Mouse (Mus musculus) adrenal gland, adult 2 months (tissue): ENCODE data around the gene Capn9. TPM values are rescaled to one million over a fixed set of nuclear protein-coding genes. Genes with fewer than 3 reads are reported as not detected.
A peak's percentile ranks its signal among the peaks of the same experiment; 100 is the strongest.

Experiments
- DNase-seq: peaks from one replicate; pipeline ENCODE4 v3.0.0; 2021
- long read RNA-seq: library from polyadenylated mRNA; stranded (forward); transcript quantifications from one replicate; pipeline ENCODE4 v2.0.0, GENCODE M21; 2021
- polyA plus RNA-seq: library from polyadenylated mRNA; depleted of rRNA; stranded (reverse); fragments of >200 nt; gene quantifications from 2 replicates; pipeline ENCODE4 v1.2.3, GENCODE M21; 2012; rRNA removed
- total RNA-seq, 2 experiments: library from RNA; stranded (reverse); gene quantifications; 2 replicates each; pipeline ENCODE4 v1.2.3; 2021

The Capn9 gene
- total RNA-seq (under 1 TPM in 1 of 2 experiments, not detected in 1; 0.26 TPM), polyA plus RNA-seq (0.11 and 0.12 TPM in 2 replicates)
- long read RNA-seq: 0 reads

DNA sequence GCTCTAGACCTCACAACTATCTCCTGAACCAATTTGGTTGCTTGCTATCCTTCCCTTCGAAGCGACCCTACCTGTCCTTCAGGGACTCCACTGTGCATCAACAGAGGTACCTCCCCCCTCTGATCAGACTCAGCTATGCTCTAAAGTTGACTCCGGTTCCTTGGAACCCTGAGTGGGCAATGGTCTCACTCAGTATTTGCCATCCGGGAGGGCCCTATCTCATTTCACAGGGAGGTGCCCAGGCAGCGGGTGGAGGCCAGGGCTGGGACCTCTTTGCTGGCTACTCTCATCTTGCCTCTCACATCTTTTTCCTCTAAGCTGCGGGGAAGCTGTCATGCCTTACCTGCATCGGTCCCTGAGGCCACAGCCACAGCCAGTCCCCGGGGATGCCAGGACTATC, at the start of gene Capn9:
Gene Capn9, plus strand, starts transcription at position 301 of the 400 bp plus-strand sequence.
- no peak for DNase-seq

DNA sequence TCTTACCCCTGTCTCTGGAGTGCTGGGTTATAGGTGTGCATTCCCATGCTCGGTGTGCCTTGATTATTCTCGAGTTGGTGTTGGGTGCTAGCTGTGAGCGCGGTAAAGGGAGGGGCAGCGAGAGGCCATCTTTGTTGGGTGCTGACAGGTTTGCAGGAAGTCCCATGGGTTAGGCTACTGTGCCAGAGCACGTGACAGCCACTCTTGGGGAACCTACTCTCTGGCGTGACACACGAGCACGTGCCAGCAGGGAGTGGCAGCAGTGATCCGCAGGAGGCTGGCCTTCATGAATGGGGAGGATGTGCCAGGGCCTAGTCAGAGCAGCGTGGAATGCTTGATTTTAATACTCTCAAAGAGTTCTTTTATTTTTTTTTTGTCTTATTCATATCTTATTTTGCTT, 49.6 kb upstream of the Capn9 start:
- peak; percentile 9 for DNase-seq

DNA sequence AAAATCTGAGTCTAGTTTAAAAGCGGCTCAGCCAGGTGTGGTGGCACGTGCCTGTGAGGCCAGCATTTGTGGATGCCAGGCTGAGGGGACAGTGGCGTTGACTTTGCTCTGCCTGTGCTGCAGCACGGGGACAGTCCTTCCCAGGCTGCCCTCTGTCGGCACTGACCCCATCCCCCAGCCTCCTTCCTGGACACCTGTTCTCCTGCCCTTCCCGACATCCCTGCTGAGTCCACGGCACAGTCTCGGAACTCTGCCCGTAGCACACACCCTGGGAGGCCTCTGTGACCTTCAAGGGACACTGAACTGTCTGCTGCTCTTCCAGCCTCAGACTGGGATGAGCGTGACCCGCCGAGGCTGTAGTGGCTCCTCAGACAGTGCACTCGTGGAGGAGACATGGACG, 45.8 kb upstream of the Capn9 start:
- no peak for DNase-seq

DNA sequence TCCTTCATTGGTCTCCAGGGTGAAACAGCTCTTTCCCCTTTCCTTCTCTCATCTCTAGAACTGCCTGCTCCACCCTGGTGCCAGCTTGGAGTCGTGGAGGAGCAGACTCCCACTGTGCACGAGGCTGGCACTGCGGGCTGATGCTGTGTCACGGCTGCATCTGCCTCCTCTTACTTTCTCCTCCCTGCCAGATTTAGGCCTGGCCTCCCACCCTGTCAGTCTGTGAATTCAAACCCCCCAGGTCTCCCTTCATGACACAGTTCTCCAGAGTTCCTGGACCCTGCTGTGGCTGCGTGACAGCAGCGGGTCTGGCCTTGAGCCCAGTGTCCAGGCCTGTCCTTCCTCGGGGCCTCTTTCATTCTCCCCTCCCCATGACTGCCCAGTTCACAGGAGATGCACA, 45.4 kb upstream of the Capn9 start:
- peak; percentile 22 for DNase-seq

DNA sequence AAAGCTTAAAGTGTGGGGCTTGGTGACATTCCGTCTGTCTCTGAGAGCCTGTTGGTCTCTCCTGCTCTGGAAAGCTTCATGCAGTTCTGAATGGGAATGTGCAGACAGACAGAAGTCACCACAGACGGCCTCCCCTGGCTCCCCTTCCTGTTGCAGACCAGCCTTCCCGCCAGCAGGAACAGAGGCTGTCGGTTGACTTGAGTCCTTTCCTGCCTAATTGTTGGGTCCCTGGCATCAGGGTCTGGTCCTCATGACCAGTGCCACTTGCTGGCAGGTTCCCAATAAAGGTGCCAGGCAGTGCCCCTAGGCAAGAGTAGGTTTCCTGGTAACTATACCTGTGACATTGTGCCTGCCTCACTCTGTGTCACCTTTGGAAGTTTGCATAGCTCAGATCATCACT, 44.9 kb upstream of the Capn9 start:
- DNase-seq: no peak

DNA sequence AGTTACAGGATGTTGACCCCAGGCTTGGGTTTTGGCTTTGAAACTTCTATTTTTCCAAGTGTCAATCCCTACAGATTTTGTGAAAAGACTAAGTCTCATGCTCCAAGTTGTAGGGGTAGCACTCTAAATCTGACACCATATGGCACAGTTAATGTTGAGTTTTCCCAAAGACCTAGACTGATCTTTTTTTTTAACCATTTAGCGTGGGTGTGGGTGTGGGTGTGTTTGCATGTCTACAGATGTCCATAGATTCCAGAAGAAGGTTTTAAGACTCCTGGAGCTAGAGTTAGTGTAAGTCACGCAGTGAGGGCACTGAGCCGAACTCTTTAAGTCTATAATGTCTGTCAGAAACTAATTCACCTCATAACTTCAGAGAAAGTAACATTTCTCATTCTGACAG, 43.3 kb upstream of the Capn9 start:
- no peak for DNase-seq

DNA sequence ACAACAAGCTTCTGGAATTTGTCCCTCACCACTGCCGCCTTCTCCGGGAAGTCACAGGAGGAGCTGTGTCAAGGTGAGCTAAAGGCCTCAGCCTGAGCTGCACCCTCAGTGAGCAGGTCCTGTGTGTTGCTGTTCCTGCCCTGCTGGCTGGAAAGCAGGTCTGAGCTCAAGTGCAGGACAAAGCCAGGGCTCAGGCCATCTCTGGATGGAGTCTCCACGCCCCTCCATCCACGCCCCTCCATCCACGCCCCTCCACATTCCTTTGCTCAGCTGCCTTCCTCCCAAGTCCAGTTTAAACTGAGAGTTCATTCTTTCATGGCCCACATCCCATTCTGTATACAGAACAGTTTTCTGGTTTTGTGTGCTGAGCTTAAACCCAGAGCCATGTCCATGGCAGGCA, 40.5 kb upstream of the Capn9 start:
- DNase-seq: no peak

DNA sequence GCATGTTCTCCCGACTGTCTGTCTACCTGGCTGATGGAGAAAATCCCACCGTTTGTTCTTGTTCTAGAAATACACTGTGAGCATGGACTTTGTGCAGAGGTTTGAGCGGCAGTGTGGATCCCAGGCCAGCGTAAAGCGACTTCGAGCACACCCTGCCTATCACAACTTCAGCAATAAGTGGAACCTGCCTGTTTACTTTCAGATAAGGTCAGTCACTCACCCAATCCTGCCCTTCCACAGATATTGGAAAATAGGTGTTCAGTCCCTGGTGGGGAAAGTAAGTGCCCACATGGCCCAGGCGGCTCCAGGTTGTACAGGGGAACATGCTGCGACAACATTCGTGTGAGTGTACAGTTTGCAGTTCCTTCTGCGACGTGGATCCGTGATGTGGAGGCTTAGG, 35.0 kb upstream of the Capn9 start:
- DNase-seq: no peak

DNA sequence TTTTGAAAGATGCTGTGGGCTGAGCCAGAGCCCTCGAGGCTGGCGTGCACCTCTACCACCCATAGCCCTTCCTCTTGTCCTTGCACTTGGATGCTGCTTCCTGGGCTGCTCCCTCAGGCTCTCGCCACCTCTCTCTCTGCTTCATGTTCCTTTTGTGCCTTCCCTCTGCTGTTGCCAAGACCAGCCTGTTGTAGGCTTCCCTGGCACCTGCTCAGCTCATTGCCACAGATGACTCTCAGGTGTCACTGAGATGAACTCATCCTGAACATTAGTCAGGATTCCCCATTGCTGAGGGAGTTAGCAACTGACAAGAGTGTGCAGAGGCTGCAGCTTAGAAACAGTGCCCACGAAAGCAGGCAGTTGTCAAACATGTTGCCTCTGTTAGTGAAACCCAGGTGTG, 33.9 kb upstream of the Capn9 start:
- DNase-seq: no peak

DNA sequence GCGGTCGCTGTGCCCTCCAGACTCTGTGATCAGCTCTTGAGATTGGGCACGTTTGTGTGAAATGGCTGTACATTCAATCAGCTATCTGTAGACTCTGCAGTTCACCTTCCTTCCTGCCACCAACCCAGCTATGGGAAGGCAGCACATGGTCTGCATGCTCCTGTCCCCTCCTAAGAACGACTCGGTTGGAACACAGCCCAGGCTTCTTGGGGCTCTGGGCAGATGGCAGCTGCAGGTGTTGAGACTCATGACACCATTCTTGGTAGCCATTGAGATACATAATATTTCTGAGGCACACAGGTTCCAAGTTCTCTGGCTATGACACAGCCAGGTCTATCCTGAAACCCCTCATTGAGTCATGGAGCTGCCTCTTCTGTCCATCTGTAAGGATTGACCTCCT, 32.6 kb upstream of the Capn9 start:
- DNase-seq: no peak

DNA sequence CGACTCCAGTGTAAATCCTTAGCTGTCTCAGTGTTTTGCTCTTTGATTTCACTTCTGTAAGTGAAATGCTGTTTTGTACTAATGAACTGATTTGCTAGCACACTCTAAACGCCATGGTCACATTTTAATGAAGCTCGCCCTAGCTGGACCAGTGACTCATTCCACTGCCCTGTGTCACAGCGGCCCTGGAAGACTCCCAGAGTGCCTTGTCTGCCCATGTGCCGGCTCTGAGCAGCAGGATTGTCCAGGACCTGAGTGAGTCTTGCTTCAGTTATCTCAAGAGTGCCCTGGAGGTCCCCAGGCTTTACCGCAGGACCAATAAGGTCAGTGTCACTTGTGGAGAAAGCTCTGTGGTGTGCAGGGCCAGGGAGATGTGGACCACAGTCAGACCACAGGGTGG, 29.5 kb upstream of the Capn9 start:
- peak; percentile 27 for DNase-seq

DNA sequence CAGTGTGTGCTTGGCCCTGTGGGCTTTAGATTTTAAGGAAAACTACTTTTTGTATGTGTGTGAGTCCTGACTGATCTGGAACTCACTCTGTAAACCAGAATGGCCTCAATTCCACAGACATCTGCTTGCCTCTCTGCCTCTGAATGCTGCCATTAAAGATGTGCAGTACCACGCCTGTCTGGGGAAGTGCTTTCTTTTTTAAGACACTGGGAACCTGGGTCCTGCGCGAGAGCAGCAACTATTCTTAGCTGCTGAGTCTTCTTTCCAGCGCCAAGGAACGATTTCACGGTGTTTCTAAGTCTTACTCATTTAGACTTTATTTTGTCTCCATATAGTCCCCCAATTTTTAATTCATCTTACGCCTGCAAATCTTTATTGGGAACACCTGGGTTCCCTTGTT, 29.1 kb upstream of the Capn9 start:
- no peak for DNase-seq

DNA sequence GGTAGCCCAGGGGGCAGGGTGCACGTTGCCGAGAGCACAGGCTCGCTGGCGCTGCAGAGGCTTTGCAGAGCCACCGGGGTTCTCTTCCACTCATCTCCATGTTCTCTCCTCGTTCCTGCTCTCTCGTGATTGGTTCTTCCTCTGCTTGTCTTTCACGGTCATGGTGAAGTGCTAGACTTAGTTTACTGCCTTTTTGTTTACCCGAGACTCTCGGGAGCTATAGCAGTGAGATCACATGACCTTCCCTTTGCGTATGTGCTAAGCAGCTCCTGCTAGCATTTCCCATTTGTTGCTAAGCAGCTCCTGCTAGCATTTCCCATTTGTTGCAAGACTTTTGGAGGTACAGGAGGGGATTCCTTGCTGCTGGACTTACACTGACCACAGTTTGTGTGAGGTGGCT, 28.6 kb upstream of the Capn9 start:
- no peak for DNase-seq

DNA sequence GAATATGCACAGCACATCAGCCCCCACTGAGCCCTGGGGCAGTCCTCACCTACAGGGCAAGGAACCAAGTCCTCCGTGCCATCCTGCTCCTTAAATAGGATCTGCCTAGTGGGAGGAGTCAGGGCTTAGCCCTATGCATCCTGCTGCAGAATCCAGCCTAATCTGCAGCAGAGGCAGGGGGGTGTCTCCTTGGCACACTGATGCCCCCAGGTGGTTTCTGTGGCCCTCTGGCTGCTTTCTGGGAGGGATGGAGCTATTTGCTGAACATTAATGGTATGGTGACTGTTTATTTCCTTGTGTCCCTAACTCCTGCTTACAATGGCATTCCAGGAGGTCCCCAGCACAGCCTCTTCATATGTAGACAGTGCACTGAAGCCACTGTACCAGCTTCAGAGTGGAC, 27.7 kb upstream of the Capn9 start:
- no peak for DNase-seq

DNA sequence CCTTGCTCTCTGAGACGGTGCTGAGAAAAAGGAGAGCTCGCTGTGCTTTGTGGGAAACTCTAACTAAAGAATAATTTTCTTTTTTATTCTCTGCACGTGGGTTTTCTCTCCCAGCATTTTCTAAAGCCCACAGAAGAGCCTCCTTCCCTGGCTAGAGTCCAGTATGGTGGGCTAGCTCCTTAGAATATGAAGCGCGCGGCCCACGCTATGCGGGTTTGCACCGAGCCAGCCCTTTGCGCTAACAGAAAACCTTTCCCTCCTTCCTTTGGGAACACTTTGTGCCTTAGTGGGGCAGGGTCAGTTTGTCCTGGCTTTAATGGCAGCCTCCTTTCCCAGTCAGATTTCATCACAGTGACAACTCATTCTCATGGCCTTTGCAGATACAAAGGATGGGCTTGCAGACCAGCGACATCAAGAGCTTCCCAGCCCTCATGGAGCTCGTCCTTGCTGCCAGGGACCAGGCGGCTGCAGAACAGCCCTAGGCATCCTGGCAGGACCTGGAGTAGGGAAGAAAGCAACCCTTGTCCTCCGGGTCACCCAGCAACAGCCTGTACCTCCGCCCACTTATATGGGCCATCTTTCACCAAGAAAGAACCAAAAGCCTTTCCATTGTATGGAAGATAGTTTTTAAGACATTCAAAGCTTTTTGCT, 24.8 kb upstream of the Capn9 start:
- DNase-seq: no peak

DNA sequence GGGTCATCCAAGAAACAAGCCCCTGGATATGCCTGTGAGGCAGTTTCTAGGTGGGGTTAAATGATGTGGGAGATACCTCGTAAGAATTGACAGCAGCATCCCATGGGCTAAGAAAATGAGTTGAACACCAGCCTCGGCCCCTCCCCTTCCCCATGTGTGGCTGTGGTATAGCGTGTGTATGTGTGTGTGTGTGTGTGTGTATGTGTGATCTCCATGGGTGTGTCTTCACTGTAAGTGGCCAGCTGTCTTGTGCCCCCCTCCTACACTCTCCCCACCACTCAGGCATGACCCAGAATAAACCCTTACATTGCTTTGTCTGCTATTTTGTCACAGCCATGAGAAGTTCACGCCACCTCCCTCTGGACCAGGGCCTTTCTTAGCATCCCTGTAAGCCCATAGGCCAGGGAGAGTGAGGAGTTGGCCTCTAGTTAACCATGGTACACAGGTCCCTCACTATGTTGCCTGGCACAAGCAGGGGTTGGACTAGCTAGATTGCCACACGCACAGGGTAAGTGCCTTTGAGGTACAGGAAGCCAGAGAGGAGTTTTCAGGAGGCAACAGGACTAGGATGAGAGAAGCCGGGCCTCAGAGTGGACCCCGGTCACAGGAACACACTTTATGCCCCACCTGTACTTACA, 20.7 kb upstream of the Capn9 start:
- no peak for DNase-seq

DNA sequence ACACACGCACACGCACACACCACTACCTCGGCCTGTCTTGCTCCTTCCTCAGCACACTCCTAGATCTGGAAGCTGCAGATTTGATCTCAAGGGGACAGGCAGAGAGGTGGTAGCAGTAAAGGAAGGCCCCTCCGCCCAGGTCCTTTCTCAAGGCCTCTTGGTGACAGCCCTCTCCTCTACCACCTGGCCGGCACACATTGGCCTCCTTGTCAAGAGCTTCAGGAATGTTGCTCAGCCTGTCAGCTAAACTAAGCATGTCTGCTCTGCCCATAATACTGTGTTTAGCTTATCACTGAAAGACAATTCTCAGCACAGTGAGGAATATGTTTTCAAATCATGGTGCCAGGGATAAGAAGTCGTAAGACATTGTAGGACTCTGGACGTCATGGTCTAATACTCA, 19.7 kb upstream of the Capn9 start:
- DNase-seq: no peak

DNA sequence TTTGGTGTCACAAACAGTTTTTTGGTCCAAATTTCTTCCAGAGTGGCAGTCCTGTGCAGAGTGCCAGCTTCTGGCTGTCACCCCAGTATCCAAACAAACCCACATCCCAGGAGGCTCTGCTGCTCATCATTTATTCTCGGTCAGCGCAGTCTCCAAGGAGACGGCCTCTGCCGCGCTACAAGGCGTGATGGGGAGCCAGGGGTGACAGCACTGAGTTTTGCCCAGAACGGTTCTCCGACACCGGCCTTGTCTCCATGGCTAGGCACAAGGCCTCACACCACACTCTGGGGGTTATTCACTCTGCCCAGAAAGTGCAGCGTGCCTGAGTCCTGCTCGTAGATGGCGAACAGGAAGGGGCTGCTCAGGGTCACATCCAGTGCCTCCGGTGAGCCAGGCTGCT, 19.3 kb upstream of the Capn9 start:
- DNase-seq: no peak

DNA sequence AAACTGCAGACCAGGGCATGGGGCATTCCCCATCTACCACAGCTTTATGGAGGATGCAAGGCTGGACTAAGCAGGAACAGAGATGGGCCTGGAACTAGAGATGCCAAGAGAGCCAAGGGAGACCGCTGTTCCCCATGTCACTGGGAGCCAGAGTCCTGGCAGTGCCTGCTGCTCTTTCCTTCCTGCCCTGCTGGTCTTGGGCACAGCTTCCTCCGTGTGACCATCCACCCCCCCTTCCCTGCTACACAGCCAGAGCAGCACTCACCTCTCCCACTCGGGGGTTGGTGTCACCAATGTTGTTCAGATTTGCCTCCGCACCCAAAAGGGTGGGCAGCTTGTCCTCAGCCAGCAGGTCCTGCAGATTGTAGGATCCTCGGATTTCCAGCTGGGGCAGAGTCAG, 18.4 kb upstream of the Capn9 start:
- no peak for DNase-seq

DNA sequence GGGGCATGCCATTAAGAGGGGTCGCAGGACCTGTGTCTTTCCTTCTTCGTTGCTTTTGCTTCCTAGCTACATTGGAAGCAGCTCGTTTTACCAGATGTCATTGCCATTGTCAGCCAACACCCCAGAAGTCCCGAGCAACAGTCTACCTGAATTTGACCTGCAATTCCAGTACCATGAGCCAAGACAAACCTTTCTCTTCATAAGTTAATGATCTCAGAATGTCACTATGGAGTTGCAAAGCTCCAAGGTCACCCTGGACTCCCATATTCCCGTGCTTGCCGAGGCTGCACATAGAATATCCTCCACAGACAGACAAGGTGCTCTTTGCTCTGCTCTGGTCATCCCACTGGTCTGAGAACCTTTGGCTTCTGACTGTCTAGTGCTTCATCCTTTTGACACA, 8.8 kb upstream of the Capn9 start:
- no peak for DNase-seq

DNA sequence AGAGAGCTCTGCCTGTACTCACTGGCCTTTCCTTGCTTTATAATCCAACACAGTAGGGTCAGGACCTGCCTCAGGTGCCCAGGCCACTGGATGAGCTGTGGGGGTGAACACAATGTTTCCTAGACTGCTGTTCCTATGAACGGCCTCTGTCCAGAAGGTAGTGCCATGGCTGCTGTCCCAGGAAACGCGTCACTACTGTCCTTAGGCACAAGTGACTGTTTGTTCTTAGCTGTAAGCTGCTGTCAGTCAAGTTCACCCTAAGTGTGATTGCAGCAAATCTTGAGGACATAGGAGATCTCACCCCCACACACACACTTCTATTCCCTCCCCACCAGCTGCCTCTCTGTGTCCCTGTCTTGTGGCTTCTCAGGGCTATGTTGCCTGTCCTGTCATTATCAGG, 8.3 kb upstream of the Capn9 start:
- no peak for DNase-seq

DNA sequence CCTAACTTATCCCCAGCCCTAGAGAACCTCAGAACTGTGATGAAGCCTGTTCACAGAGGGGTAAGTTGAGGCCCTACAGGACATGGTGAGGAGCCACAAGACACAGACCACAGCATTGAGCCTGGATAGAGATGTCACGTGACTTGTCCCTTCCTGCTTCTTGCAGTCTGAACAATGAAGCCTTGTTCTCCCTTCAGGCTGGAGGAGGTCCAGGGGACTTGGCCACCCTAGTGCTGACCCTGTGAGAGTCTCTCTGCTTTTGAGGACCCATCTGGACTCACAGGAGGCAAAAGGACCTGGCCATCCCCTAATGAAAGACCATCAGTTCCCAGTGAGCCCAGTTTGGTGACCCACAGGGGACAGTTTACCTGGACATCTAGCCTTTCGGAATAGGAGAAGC, 6.8 kb upstream of the Capn9 start:
- no peak for DNase-seq

DNA sequence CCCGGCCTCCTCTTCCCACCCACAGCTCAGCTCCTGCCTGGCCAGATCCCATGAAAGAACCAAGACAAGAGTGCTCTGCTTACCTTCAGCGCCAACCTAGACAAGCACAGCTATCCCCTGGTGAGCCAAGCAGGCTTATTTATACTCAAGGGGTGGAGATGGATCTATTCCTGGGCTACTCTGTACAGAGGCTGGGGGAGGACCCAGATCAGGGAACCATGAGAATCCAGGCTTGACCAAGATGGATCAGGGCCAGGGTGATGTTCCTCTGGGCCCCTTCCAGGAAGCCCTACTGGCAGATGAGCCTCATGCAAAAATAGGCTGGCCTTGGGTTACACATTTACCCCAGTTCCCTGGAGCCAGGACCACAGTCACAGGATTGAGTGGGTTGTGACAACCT, 6.3 kb upstream of the Capn9 start, which contains the start of gene Agt:
Gene Agt, minus strand, starts transcription at position 114 of the 400 bp plus-strand sequence.
- DNase-seq: peak; percentile 78

DNA sequence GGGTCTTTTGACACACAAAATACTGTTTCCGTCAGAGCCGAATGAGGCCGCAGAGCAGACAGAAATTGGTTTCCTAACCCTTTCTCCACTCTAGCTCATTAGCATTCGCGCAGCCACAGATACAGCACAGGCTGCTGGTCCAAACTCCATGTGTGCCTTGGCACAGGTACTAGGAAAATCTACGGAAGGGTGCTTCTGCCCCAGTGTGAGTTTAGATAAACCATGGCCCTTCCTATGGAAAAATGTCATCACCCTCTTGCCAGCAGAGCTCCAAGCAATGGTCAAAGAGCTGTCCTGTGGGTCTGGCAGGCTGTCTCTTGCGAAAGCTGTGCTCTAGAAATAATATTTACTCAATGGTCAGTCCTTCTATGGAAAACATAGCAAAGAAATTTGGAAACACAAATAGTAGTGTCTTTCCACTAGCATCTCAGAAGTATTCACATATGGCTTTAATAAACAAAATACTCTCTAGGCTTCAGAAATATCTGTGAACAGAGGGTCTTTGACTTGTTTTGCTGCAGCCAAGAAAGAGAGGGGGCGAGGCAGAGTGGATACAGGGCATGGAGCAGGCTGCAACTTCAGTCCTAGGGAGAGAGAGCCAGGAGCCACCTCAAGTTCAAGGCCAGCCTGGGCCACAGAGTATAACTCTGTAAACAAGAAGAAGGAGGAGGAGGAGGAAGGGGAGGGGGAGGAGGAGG, 4.0 kb upstream of the Capn9 start:
- DNase-seq: no peak
